Mouse (Mus musculus): ENCODE data around the gene Kcnma1.

- no peak for TF ChIP-seq CTCF (IDR thresholded peaks at IDR 0.05; ENCODE audit: borderline replicate concordance, control insufficient read depth, extremely low read depth, insufficient read depth, low read length, poor library complexity)
- no peak for TF ChIP-seq POLR2A (IDR thresholded peaks at IDR 0.05; ENCODE audit: control insufficient read depth, extremely low read depth, insufficient read depth, low read length, poor library complexity)
Measured at GRCm38 (mm10) chr14:23602937-23603336, 411.4 kb downstream of the Kcnma1 start.
